Mouse (Mus musculus) neural tube, embryonic 14.5 days (tissue): ENCODE measurements around the gene Thap12. TPM values are rescaled to one million over a fixed set of nuclear protein-coding genes. Genes with fewer than 3 reads are reported as not detected.
A peak's percentile ranks its signal among the peaks of the same experiment; 100 is the strongest.

ENCODE experiments used
- ATAC-seq: fragments of 200-750 bp; cut with Nextera tagmentation; 2 replicates; pipeline ENCODE4 v1.8.0; 2017; ENCODE audit warnings: low read depth, mild to moderate bottlenecking, moderate TSS enrichment, moderate library complexity
- H3K27ac ChIP-seq: fragments of 300-500 bp; sonication (generic); 2 replicates; pipeline ENCODE4 v1.5.1; 2014; ENCODE audit warnings: low read depth, mild to moderate bottlenecking, control low read depth, low read length, moderate library complexity, mixed read lengths
- H3K27me3 ChIP-seq: fragments of 300-500 bp; sonication (generic); 2 replicates; pipeline ENCODE4 v1.6.1; 2014; ENCODE audit warnings: low read length; ENCODE audit not compliant: control insufficient read depth, insufficient read depth
- H3K36me3 ChIP-seq: fragments of 300-500 bp; sonication (generic); 2 replicates; pipeline ENCODE4 v1.6.1; 2014; ENCODE audit warnings: low read length, mixed read lengths; ENCODE audit not compliant: control insufficient read depth, insufficient read depth
- H3K4me1 ChIP-seq: fragments of 300-500 bp; sonication (generic); 2 replicates; pipeline ENCODE4 v1.6.1; 2014; ENCODE audit warnings: low read length; ENCODE audit not compliant: control insufficient read depth, insufficient read depth
- H3K4me2 ChIP-seq: fragments of 300-500 bp; sonication (generic); 2 replicates; pipeline ENCODE4 v1.6.1; 2014; ENCODE audit warnings: mild to moderate bottlenecking, low read depth, low read length, control low read depth
- H3K4me3 ChIP-seq: fragments of 300-500 bp; sonication (generic); 2 replicates; pipeline ENCODE4 v1.5.1; 2014; ENCODE audit warnings: low read depth, low read length, control low read depth, mixed read lengths
- H3K9ac ChIP-seq: fragments of 300-500 bp; sonication (generic); replicated peaks from 2 replicates; pipeline ENCODE4 v1.6.1; 2014; ENCODE audit warnings: low read depth, mild to moderate bottlenecking, control low read depth, low read length, mixed read lengths
- H3K9me3 ChIP-seq: fragments of 300-500 bp; sonication (generic); 2 replicates; pipeline ENCODE4 v1.6.1; 2016; ENCODE audit warnings: low read length; ENCODE audit not compliant: control insufficient read depth
- WGBS: fragments of 180-500 bp; shearing (Covaris S2); extraction: QIAGEN DNeasy Blood & Tissue Kit; methylation state at CpG from one replicate; pipeline ENCODE4 v1.1.7; 2014; 5-methylcytosine and 5-hydroxymethylcytosine counted together
- polyA plus RNA-seq: library from polyadenylated mRNA; unstranded; fragments of >200 nt; fragmentation: Nextera tagmentation; extraction: Ambion mirVana; gene quantifications from 2 replicates; pipeline ENCODE4 v1.2.1, GENCODE M21; 2014

Thap12 gene
- polyA plus RNA-seq = 54.5 and 63.8 TPM in 2 replicates

GRCm38 (mm10) chr7:98702283-98703240 is at the start of gene Thap12:
Gene Thap12 (plus strand): TSS chr7:98703103.
- 2% methylated on average over 53 of the region's 65 CpGs for WGBS
- Histone ChIP-seq H3K4me3 (peak within 1 kb of the TSS; percentile 98), H3K4me2 (peak within 1 kb of the TSS; percentile 71), H3K36me3 (no peaks in the 10 kb centered on the region), H3K9ac (peak within 1 kb of the TSS; percentile 89), H3K4me1 (peaks cover 15% of the 10 kb centered on the region), H3K27ac (peak within 1 kb of the TSS; percentile 77), H3K9me3 (no peaks in the 10 kb centered on the region), H3K27me3 (no peaks in the 10 kb centered on the region)
- ATAC-seq = peak; percentile 99

- ATAC-seq = peak; percentile 50
- WGBS = under 1% methylated on average over 69 of the region's 74 CpGs
- peak overlapping the region; percentile 66 for H3K4me2 ChIP-seq
- peaks cover 19% of the 10 kb centered on the region for H3K4me1 ChIP-seq
- H3K27ac ChIP-seq = peak overlapping the region; percentile 94
- 0 out of 2 replicates have a peak, but pooled peaks cover 3% of the 10 kb centered on the region for H3K36me3 ChIP-seq
- H3K9ac ChIP-seq = peak overlapping the region; percentile 90
- no peaks in the 10 kb centered on the region for H3K9me3 ChIP-seq
- H3K27me3 ChIP-seq = no peaks in the 10 kb centered on the region
- peak overlapping the region; percentile 96 for H3K4me3 ChIP-seq
Observed at GRCm38 (mm10) chr7:98655681-98656530, 47.0 kb upstream of the Thap12 start.

GRCm38 (mm10) chr7:98656531-98657221 is 46.2 kb upstream of the Thap12 start, which contains the start of gene Emsy:
Gene Emsy (minus strand): TSS chr7:98656783.
- peak within 1 kb of the TSS; percentile 90 for H3K9ac ChIP-seq
- under 1% methylated on average over 42 of the region's 42 CpGs for WGBS
- H3K4me3 ChIP-seq = peak within 1 kb of the TSS; percentile 96
- peak within 1 kb of the TSS; percentile 66 for H3K4me2 ChIP-seq
- peak; percentile 97 for ATAC-seq
- H3K36me3 ChIP-seq = 0 out of 2 replicates have a peak, but pooled peaks cover 3% of the 10 kb centered on the region
- H3K27ac ChIP-seq = peak within 1 kb of the TSS; percentile 94
- no peaks in the 10 kb centered on the region for H3K9me3 ChIP-seq
- H3K27me3 ChIP-seq = no peaks in the 10 kb centered on the region
- H3K4me1 ChIP-seq = peaks cover 19% of the 10 kb centered on the region

GRCm38 (mm10) chr7:98665166-98665565 is 37.7 kb upstream of the Thap12 start:
- 77% methylated on average over 5 of the region's 5 CpGs for WGBS
- Histone ChIP-seq H3K4me1 (no peaks in the 10 kb centered on the region), H3K27me3 (no peaks in the 10 kb centered on the region), H3K27ac (no peak overlapping the region), H3K9ac (no peak overlapping the region), H3K4me2 (no peak overlapping the region), H3K4me3 (no peak overlapping the region), H3K9me3 (no peaks in the 10 kb centered on the region), H3K36me3 (no peaks in the 10 kb centered on the region)
- ATAC-seq = no peak

GRCm38 (mm10) chr7:98665726-98666125 is 37.2 kb upstream of the Thap12 start:
- 85% methylated on average over 6 of the region's 6 CpGs for WGBS
- ATAC-seq = no peak
- H3K36me3 ChIP-seq = no peaks in the 10 kb centered on the region
- H3K4me3 ChIP-seq = no peak overlapping the region
- no peaks in the 10 kb centered on the region for H3K9me3 ChIP-seq
- no peak overlapping the region for H3K9ac ChIP-seq
- no peak overlapping the region for H3K27ac ChIP-seq
- no peaks in the 10 kb centered on the region for H3K27me3 ChIP-seq
- no peak overlapping the region for H3K4me2 ChIP-seq
- H3K4me1 ChIP-seq = no peaks in the 10 kb centered on the region

GRCm38 (mm10) chr7:98667956-98668746 is 34.8 kb upstream of the Thap12 start:
- no peak for ATAC-seq
- Histone ChIP-seq H3K9ac (no peak overlapping the region), H3K27ac (no peak overlapping the region), H3K4me3 (no peak overlapping the region), H3K36me3 (no peaks in the 10 kb centered on the region), H3K4me1 (no peaks in the 10 kb centered on the region), H3K9me3 (no peaks in the 10 kb centered on the region), H3K4me2 (no peak overlapping the region), H3K27me3 (no peaks in the 10 kb centered on the region)
- WGBS = 69% methylated on average over 6 of the region's 6 CpGs

- H3K9ac ChIP-seq = no peak overlapping the region
- no peaks in the 10 kb centered on the region for H3K9me3 ChIP-seq
- WGBS = 91% methylated on average over 4 of the region's 4 CpGs
- no peak overlapping the region for H3K4me3 ChIP-seq
- no peak for ATAC-seq
- H3K4me1 ChIP-seq = no peaks in the 10 kb centered on the region
- no peaks in the 10 kb centered on the region for H3K27me3 ChIP-seq
- H3K4me2 ChIP-seq = no peak overlapping the region
- no peak overlapping the region for H3K27ac ChIP-seq
- H3K36me3 ChIP-seq = no peaks in the 10 kb centered on the region
Observed at GRCm38 (mm10) chr7:98670831-98671230, 32.1 kb upstream of the Thap12 start.

- H3K9ac ChIP-seq = no peak overlapping the region
- H3K27ac ChIP-seq = no peak overlapping the region
- H3K27me3 ChIP-seq = no peaks in the 10 kb centered on the region
- no peaks in the 10 kb centered on the region for H3K36me3 ChIP-seq
- no peak overlapping the region for H3K4me2 ChIP-seq
- ATAC-seq = no peak
- WGBS = 74% methylated on average over 9 of the region's 9 CpGs
- H3K9me3 ChIP-seq = no peaks in the 10 kb centered on the region
- H3K4me3 ChIP-seq = no peak overlapping the region
- H3K4me1 ChIP-seq = no peaks in the 10 kb centered on the region
Observed at GRCm38 (mm10) chr7:98671416-98671815, 31.5 kb upstream of the Thap12 start.
